Mouse (Mus musculus) ES-Bruce4 (cell line): ENCODE results near the gene Cdca7. TPM values are rescaled to one million over a fixed set of nuclear protein-coding genes. Genes with fewer than 3 reads are reported as not detected.

Source experiments
- H3K27ac ChIP-seq: 2 replicates; pipeline ENCODE4 v1.5.1; 2012; ENCODE audit warnings: low read length, inconsistent platforms; ENCODE audit not compliant: insufficient read depth
- H3K27me3 ChIP-seq: 2 replicates; pipeline ENCODE4 v1.6.1; 2012; ENCODE audit warnings: mild to moderate bottlenecking, low read length, inconsistent platforms; ENCODE audit not compliant: control insufficient read depth, poor library complexity, insufficient read depth, severe bottlenecking
- H3K36me3 ChIP-seq: 2 replicates; pipeline ENCODE4 v1.6.1; 2012; ENCODE audit warnings: inconsistent platforms, mild to moderate bottlenecking, low read length, moderate library complexity; ENCODE audit not compliant: control insufficient read depth, poor library complexity, insufficient read depth, severe bottlenecking
- H3K4me1 ChIP-seq: one replicate; pipeline ENCODE4 v1.8.1; 2011; ENCODE audit warnings: low read length; ENCODE audit not compliant: control insufficient read depth, insufficient read depth
- H3K4me3 ChIP-seq: 2 replicates; pipeline ENCODE4 v1.5.1; 2011; ENCODE audit warnings: low read depth, mild to moderate bottlenecking, low read length
- H3K9ac ChIP-seq: 2 replicates; pipeline ENCODE4 v1.6.1; 2012; ENCODE audit warnings: low read depth, mild to moderate bottlenecking, inconsistent platforms; ENCODE audit not compliant: poor library complexity, severe bottlenecking
- H3K9me3 ChIP-seq: replicated peaks from 2 replicates; pipeline ENCODE4 v1.6.1; 2012; ENCODE audit warnings: mild to moderate bottlenecking, low read length, inconsistent platforms; ENCODE audit not compliant: control insufficient read depth, poor library complexity, insufficient read depth, severe bottlenecking
- CTCF ChIP-seq: IDR thresholded peaks from one replicate; pipeline ENCODE4 v1.8.1; 2011; ENCODE audit warnings: low read depth, low read length
- EP300 ChIP-seq: IDR thresholded peaks from 2 replicates; pipeline ENCODE4 v1.6.1; 2011; ENCODE audit warnings: low read depth, low read length; ENCODE audit not compliant: insufficient read depth
- POLR2A ChIP-seq: IDR thresholded peaks from one replicate; pipeline ENCODE4 v1.8.1; 2011; ENCODE audit warnings: low read length; ENCODE audit not compliant: insufficient read depth
- polyA plus RNA-seq: library from polyadenylated mRNA; stranded (reverse); fragments of >200 nt; gene quantifications from 2 replicates; pipeline ENCODE4 v1.2.4, GENCODE M21; 2011; ENCODE audit warnings: low read depth; ENCODE audit not compliant: missing spikeins, insufficient read depth, insufficient read length

Gene Cdca7
- polyA plus RNA-seq, 1 experiment = 124 TPM

DNA sequence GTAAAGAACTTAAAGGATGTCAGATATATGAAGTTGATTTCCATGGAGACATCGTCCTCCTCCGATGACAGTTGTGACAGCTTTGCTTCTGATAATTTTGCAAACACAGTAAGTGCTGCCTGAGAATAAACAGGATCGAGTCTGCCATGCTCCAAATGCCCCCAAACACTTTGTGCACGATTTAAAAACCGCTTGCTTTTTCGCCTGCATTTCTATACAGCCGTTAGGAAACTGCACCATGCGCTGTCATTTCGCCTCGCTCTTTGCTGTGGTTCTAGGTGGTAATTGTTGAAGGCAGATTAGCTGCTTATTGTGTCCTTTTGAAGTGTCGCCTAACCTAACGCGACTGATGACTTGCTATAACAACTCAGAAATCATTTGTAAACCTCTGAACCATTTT, 3.0 kb downstream of the Cdca7 start:
- peaks cover 56% of the 10 kb centered on the region for H3K36me3 ChIP-seq
- H3K4me1 ChIP-seq = peaks cover 5% of the 10 kb centered on the region
- H3K9ac ChIP-seq = no peak overlapping the region

GRCm38 (mm10) chr2:72479818-72480217, 3.9 kb downstream of the Cdca7 start:
- peaks cover 5% of the 10 kb centered on the region for H3K4me1 ChIP-seq
- H3K9me3 ChIP-seq = no peaks in the 10 kb centered on the region
- H3K27ac ChIP-seq = no peak overlapping the region
- peaks cover 65% of the 10 kb centered on the region for H3K36me3 ChIP-seq
- H3K4me3 ChIP-seq = no peak overlapping the region
- no peaks in the 10 kb centered on the region for H3K27me3 ChIP-seq
- no peak overlapping the region for H3K9ac ChIP-seq
- no peak for TF ChIP-seq POLR2A
- no peak for TF ChIP-seq CTCF
- TF ChIP-seq EP300 = no peak

More for the DNA sequence above, 3.0 kb downstream of the Cdca7 start:
- H3K4me3 ChIP-seq = no peak overlapping the region
- TF ChIP-seq EP300 (no peak), POLR2A (no peak), CTCF (no peak)
- no peaks in the 10 kb centered on the region for H3K27me3 ChIP-seq
- H3K27ac ChIP-seq = no peak overlapping the region
- no peaks in the 10 kb centered on the region for H3K9me3 ChIP-seq

- Histone ChIP-seq H3K4me1 (peaks cover 2% of the 10 kb centered on the region), H3K36me3 (peaks cover 4% of the 10 kb centered on the region), H3K27ac (no peak overlapping the region), H3K4me3 (peak overlapping the region; percentile 12; the same call in 1 of the 2 replicates), H3K9ac (no peak overlapping the region), H3K9me3 (no peaks in the 10 kb centered on the region), H3K27me3 (no peaks in the 10 kb centered on the region)
- no peak for TF ChIP-seq EP300
- TF ChIP-seq POLR2A = no peak
- no peak for TF ChIP-seq CTCF
Measured at GRCm38 (mm10) chr2:72491650-72492049, 15.7 kb downstream of the Cdca7 start.

GRCm38 (mm10) chr2:72493039-72493438, 17.1 kb downstream of the Cdca7 start:
- TF ChIP-seq POLR2A = no peak
- no peak for TF ChIP-seq CTCF
- no peak for TF ChIP-seq EP300
- H3K9me3 ChIP-seq = no peaks in the 10 kb centered on the region
- H3K9ac ChIP-seq = no peak overlapping the region
- H3K27ac ChIP-seq = no peak overlapping the region
- no peaks in the 10 kb centered on the region for H3K27me3 ChIP-seq
- no peaks in the 10 kb centered on the region for H3K36me3 ChIP-seq
- H3K4me1 ChIP-seq = peaks cover 2% of the 10 kb centered on the region
- no peak overlapping the region for H3K4me3 ChIP-seq

GRCm38 (mm10) chr2:72499074-72499721, 23.2 kb downstream of the Cdca7 start:
- Histone ChIP-seq H3K27me3 (no peaks in the 10 kb centered on the region), H3K4me1 (no peaks in the 10 kb centered on the region), H3K9me3 (no peaks in the 10 kb centered on the region), H3K9ac (peak overlapping the region; percentile 34; the same call in 1 of the 2 replicates), H3K4me3 (peak overlapping the region; percentile 1; the same call in 1 of the 2 replicates), H3K27ac (no peak overlapping the region), H3K36me3 (no peaks in the 10 kb centered on the region)
- TF ChIP-seq POLR2A = no peak
- no peak for TF ChIP-seq CTCF
- no peak for TF ChIP-seq EP300

DNA sequence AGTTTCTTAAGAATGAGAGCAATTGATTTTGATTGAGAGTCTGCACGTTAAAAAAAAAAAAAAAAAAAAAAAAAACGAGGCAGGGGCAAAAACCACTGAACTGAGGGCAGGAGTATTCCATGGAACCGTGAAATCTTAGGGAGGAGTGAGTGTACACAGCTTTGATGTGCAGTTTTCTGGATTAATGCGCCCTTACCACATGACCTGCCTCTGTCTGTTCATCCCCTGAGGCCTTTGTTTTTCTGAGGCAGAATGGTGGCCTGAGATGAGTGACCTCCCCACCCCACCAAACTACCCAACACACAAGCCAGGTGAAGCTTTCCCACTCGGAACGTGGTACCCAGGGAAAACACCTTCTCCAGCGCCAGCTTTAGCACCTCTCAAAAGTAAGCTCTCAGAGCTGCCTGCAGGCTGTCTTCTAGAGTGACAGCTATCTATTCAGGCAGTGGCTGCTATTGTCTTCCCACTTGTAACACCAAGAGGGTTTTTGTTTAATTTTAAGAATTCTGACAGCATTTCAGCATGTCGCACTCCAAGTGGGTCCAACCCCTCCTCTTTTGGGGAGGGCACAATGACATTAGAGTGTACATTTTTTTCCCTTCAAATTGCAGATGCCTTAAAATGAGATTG, 23.9 kb downstream of the Cdca7 start:
- TF ChIP-seq CTCF (no peak), POLR2A (no peak), EP300 (no peak)
- Histone ChIP-seq H3K4me3 (no peak overlapping the region), H3K27ac (no peak overlapping the region), H3K4me1 (no peaks in the 10 kb centered on the region), H3K27me3 (no peaks in the 10 kb centered on the region), H3K9me3 (no peaks in the 10 kb centered on the region), H3K9ac (no peak overlapping the region), H3K36me3 (no peaks in the 10 kb centered on the region)
